Mouse (Mus musculus): ENCODE measurements around the gene Txnl4b.

Gene Txnl4b

DNA sequence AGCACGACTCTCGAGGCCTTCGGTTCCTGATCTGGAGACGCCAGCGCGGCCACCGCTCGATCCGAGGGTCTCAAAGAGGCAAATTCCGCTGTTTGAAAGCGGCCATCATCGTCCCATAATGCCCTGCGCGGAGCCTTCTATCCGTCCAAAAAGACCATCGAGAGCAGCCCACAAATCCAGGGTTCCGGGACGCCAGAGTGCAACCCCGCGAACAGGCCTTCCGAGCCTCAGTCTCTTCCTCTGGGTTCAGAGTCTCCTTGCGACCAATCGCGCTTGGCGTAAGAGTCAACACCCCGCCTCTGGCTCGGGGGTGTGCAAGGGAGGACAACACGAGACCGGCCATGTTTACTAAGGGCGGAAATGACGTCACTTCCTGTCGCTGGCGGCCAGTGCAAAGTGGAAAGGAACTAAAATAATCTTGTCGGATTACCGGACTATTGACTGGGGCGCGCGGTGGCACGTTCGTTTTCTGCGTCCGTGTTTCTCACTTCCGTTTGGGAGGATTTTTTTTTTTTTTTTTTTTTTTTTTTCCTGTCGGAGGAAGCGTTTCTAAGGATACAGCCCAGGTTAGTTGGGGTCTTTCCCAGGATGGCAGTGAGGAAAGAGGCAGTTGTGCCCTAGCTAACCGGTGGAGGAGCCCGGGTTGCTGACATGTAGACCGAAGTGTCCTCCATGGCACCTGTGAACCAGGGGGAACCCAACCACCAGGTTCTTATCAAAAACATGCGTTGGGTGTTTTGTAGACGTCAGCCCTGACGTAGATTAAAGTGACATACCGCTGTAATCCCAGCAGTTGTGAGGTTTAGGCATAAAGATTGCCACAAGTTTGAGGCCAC is at the start of gene Txnl4b, which contains the start of gene Dhx38:
Txnl4b (plus strand) TSS at position 395 of the 836 bp plus-strand sequence.
Dhx38 (minus strand) TSS at position 364 of the 836 bp plus-strand sequence.
- DNase-seq (ENCODE audit: low read depth, low spot score), result peak; percentile 100

DNA sequence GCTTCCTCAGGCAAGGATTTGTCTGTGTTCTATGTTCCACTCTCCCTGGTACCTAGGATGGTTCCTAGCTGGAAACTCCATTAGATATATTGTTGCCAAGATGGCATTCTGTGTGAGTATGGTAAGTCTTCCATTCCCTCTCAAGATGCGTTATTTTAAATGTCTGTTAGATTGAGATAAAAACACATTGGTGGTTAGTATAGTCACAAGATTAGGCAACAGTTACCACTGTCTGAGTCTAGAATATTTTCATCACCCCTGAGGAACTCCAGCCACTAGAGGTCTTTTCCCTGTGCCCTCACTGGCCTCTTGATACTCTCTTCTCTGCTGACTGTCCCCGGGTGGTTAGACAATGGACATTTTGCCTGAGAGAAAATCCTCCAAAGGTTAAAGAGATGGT is 41.7 kb upstream of the Txnl4b start:
- no peak for DNase-seq (ENCODE audit: low read depth, low spot score)

DNA sequence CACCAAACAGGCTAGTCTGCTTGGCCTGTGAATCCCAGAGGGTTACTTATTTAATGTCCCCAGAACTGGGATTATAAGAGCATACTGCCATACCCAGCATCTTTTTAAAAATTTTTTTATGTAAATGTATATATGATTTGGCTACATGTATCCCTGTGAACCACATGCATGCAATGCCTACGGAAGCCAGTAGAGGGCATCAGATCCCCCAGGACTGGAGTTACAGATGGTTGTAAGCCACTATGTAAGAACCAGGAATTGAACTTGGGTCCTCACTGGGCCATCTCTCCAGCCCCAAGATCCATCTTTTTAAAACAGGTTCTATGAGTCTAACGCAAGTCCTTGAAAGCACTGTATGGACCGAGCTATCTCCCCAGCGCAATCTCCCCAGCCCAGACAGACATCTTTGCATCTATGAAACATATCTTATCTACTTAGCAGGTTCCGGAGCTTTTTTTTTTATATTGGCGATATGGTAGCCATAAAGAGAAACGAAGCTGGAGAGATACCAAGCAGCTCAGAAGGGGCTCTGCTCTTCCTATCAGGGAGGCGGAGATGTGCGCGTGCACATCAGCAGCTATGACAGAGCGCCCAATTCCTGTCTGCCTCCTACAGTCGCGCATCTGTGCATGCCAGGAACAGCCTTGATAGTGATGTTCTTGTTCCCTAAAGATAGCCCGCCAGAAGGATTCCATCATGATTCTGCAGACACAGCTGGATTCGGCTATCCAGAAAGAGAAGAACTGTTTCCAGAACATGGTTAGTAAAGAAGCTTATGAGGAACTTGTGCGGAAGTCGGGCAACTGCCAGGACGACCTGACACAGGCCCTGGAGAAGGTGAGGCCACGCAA is 30.3 kb upstream of the Txnl4b start:
- DNase-seq (ENCODE audit: low read depth, low spot score), result peak; percentile 86

DNA sequence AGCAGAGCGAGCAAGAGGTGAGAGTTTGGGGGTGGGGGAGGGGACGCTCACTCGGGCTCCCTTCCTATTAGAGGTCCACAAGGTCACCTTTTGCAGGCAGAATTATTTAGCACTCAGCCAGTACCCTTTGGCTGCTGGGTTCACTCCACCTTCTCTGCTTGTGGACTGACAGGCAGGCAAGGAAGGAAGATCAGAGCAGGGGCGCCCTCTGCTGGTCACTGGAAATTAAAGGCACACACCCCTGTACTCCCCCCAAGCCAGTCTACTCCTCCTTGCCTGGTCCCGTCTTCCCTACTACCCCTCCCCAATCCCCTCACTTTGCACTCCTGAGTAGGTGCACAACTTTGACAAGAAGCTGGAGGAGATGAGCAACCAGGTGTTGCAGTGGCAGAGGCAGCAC is 29.0 kb upstream of the Txnl4b start:
- peak; percentile 98 for DNase-seq (ENCODE audit: low read depth, low spot score)

DNA sequence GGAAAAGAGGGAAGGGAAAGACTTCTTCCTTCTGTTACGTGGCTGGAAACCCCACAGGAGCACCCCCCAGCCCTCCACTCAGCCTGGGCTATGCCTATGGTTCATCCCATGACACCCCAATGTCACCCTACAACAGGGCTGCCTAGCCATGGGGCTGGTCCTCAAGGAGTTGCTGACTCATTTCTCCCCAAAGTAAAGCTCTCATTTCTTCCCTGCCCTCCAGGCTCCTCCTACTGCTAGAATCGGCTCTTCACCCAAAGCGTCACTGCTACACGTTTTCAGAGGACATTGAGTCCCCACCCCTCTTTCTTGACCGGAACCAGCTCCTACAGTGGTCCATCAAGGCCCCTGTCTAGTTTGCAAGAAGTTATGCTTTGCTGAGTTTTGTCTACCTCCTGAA is 23.5 kb upstream of the Txnl4b start:
- no peak for DNase-seq (ENCODE audit: low read depth, low spot score)

DNA sequence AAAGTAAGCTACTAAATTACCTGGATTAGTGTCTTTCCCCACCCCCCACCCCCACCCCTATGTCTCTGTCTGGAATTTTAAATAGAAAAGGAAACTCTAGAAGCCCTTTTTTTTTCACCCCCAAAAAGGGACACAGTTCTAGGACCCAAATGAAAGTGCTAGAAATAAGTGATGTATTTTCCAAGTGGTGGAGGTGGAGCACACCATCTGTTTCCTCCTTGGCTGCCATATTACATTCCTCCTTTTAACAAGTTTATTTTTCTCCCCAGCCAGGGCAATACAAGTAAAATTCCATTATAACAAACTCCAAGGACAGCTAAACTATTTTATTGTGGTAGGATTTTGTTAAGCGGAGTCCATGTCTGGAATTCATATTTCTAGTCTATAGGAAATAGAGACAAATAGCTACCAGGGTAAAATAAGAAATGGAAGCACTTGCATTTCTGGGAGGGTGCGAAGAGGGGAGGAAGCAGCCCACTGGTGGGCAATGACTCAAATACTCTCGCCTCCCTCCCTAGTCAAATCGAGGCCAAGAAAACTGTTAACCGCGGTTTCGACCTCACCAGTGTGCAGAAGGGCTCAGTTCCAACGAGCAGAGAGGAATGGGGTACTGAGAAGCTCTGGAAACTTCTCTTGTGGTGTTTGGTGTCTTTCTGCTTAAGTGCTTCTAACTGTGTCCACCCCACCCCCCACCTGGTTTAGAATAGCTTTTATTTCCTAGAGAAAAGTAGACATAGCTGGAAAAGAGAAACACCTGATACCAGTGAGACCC is 22.8 kb upstream of the Txnl4b start:
- DNase-seq (ENCODE audit: low read depth, low spot score), result no peak

DNA sequence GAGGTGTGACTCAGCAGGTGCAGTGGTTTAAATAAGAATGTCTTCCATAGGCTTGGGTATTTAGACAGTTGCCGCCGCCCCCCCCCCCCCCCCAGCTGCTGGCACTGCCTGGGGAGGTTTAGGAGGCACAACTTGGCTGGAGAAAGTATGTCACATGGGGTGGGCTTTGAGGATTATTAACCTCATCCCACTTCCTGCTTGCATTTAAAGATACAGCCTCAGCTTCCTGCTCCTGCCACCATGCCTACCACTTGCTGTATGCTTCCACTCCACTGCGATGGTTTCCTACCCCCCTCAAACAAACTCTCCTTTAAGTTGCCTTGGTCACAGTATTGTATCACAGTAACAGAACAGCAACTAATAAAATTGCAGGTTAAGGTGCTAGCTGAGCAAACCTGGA is 21.6 kb upstream of the Txnl4b start:
- DNase-seq (ENCODE audit: low read depth, low spot score), result no peak

DNA sequence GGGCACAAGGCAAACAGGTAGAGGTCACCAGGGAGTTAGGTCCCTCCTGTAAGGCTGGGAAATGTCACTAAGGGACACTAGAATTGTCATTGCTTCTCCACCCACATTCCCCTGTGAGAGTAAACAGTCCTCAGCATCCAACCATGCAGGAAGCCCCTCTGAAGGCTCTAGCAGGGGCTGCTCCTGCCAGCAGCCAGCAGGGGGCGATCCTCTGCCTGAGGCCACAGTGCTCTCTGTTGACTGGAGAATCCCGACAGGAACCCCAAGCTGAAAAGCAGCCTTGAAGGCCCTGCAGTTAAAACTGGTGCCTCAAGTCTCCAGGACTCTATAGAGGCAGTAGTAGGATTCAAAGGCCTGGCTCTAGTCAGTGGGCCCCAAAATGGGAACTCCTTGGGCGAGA is 14.0 kb upstream of the Txnl4b start:
- DNase-seq (ENCODE audit: low read depth, low spot score), result peak; percentile 75

DNA sequence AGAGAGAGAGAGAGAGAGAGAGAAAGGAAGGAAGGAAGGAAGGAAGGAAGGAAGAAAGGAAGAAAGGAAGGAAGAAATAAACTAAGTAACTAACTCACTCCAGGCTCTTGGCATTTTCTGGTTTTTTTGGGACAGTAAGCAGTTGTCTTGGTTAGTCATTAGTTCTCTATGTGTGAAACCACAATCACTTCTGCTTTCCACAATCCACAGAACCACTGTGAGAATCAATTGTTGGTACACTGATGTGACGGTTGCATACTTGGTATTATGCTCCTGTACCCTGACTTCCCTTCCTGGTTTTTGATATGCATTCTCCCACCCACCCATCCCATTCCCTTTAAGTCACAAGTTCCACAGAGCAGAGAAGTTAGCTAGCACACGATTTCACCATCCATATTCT is 1.8 kb upstream of the Txnl4b start:
- DNase-seq (ENCODE audit: low read depth, low spot score), result no peak

DNA sequence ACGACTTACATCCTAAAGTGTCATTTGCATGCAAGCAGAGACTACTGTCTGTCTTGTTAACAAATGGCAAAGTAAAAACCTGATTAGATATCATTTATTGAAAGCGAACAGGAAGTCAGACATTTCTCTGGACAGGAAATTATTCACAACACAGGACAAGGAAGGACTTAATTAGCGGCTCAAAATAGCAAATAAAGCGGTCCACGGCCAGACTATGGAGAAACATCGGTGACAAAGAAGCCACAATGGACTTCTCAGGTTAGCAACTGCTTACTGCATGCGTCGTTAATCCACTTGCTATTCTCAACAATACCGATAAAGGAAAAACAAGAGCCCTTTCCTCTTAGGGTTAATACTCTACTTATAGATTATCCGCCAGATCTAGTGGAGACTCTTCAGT is 926 bp upstream of the Txnl4b start:
- DNase-seq (ENCODE audit: low read depth, low spot score), result no peak

DNA sequence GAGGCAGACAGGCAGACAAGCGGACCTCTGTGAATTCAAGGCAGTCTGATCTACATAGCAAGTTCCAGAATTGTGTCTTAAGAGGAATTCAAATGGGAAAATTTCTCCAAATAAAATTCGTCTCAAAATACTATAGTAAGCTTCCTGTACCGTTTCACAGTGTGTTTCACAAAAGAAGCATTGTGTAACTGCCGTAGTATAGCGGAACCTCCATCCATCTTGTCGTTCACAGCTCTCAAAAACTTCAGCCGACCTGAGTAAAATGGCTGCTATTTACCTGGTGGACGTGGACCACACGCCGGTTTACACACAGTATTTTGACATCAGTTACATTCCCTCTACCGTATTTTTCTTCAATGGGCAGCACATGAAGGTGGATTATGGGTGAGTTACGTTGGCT is 5.4 kb downstream of the Txnl4b start:
- no peak for DNase-seq (ENCODE audit: low read depth, low spot score)

DNA sequence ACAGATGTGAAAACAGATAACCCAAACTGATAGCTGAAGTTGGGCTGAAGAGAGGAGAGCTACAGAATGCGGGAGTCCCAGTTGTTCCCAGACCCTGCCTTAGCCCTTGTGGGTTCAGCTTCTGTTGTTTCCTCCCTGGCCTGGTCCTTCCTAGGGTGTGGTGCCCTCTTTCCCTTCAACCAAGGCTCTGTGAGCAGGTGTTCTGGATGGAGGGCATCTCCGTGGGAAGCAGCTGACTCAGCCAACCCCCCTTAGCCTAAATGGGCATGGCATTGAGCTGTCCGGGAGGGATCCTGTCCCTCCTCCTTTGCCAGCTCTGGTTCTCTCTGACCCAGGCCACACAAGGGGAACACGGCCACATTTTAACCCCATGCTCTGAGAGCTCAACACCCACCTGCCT is 10.6 kb downstream of the Txnl4b start:
- no peak for DNase-seq (ENCODE audit: low read depth, low spot score)

DNA sequence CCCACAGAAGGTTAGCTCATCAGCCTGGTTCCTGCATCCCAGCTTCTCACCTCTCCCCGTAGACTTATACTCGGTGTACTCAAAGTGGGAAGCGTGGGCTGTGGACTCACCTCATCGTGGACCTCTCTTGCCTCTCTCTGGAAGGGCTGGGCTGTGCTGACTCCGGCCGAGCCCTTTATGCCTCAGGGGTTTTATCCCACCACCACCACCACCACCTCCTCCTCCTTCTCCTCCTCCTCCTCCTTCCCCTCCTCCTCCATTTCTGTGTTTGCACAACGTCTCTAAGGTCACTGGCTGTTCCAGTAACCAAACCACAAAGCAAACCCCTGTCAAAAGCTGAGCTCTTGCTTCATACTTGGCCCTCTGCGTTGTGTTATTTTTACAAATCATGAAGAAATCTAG is 13.2 kb downstream of the Txnl4b start, which contains the start of gene Hp:
Hp (minus strand) TSS at position 273 of the 402 bp plus-strand sequence.
- no peak for DNase-seq (ENCODE audit: low read depth, low spot score)

DNA sequence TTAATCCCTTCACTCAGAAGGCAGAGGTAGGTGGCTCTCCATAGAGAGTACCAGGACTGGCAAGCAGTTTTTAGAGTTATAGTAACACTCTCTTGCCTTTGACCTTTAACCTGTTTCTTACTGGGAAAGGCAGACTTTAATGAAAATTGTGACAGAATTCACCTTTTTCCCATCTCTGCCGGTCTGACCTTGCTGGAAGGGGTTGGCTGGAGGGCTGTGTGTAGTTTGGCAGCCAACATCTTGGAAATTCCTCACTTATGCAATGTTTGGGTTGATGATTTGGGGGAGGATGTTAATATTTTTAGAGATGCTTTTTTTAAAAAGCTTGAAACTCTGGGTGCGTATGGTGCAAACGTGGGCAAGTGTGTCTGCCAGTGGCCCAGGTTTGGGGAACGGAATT is 18.6 kb downstream of the Txnl4b start:
- DNase-seq (ENCODE audit: low read depth, low spot score), result no peak

DNA sequence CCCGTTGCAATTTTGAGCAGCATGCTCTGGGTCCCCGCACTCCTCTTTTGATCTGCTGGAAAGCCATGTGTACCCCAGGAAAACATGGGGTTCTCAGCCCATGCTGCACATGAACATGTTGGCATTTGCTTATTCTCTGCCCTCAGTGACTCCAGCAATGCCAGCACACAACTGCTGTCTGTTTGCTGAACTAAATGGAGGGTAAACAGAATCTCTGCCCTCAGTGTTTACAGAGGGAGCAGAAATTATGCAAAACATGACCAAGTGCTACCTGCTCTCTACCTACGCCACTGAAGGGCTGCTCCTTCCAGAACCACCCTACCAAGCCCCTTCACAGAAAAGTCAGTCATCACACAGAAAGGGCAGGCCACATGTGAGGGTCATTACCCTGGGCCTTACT is 19.1 kb downstream of the Txnl4b start:
- DNase-seq (ENCODE audit: low read depth, low spot score), result no peak

DNA sequence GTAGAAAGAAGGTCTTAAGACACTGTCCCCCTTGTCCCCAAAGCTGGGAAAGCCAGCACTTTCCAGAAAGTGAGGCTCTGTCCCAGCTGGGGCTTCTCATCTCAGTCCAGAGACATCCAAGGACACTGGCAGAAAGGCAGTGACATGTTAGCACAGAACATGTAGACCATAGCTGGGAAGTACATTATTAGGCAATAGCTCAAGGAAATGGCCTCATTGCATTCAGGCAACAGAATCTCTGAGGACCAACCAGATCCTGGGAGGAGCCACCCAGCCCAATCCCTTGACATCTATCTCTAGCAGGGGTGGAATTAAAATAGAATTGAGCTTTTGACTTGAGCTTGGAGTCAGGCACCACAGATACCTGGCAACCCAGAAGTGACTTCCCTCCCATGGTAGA is 20.0 kb downstream of the Txnl4b start:
- DNase-seq (ENCODE audit: low read depth, low spot score), result no peak

DNA sequence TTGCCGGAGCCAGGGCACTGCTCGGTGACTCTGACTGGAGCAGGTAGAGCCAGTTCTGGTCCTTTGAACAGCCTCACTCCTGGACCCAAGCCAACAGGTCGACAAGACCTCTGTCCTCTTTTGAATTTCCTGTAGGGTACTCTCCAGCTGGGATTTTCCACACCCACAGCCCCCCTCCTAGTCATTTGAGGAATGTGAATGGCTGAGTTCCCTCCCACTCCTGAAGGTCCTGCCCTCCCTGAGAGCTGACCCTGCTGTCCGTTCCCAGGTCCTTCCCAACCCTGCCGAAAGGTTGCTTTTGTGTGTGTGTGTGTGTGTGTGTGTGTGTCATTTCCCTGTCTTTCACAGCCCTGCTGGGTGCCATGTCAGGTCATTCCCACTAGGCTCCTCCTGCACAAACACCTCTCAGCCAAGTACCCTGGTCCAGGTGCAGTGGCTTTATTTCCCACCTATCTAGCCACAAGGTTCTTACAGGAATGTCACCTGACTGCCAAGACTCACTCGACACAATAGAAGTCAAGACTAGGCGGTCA is 21.3 kb downstream of the Txnl4b start:
- DNase-seq (ENCODE audit: low read depth, low spot score), result no peak

DNA sequence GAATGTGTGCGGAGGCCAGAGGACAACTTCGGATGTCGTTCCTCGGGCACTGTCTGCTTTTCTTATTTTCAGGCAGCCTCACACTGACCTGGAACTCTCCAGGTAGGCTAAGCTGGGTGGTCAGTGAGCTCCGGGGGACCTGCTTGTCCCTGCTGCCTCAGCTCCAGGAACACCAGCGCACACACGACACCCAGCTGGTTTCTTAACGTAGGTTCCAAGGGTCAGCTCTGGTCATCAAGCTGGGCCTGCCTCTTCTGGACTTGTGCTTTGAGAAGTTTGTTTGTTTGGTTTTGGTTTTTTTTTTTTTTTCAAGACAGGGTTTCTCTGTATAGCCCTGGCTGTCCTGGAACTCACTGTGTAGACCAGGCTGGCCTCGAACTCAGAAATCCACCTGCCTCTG is 25.2 kb downstream of the Txnl4b start:
- no peak for DNase-seq (ENCODE audit: low read depth, low spot score)

DNA sequence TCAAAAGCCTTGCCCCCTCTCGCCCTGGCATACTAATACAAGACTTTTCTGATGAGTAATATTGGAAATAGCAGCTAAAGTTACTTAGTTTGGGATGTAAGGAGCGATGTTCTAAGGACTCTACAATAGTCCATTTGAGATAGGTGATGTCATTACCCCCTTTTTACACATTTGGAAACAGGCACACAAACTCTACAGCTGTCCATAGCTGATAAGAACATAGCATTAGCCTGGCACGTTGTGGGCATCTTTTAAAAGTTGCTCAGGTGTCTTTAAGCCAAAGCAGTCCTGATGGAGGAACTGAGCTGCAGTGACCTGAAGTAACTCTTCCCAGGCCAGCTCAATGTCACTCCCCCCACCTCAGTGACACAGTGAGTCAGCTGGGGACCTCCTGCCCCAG is 25.7 kb downstream of the Txnl4b start:
- DNase-seq (ENCODE audit: low read depth, low spot score), result no peak

DNA sequence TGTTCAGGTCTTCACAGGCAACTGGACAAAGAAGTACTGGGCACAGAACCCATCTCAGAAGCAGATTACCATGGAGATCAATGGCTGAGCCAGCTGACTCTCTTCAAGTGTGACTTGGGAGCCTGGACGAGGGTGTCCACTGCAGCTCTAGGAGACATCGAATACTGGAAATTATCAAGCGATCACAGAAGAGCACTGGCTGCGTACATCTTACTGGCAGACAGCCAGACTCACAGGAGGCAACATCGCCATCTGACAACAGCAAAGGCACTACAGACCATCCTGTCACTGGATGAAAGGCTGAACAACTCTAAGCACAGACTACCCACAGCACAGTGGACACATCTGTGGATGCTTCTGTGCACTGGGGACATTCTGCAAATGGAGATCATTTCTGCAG is 26.5 kb downstream of the Txnl4b start:
- DNase-seq (ENCODE audit: low read depth, low spot score), result no peak

DNA sequence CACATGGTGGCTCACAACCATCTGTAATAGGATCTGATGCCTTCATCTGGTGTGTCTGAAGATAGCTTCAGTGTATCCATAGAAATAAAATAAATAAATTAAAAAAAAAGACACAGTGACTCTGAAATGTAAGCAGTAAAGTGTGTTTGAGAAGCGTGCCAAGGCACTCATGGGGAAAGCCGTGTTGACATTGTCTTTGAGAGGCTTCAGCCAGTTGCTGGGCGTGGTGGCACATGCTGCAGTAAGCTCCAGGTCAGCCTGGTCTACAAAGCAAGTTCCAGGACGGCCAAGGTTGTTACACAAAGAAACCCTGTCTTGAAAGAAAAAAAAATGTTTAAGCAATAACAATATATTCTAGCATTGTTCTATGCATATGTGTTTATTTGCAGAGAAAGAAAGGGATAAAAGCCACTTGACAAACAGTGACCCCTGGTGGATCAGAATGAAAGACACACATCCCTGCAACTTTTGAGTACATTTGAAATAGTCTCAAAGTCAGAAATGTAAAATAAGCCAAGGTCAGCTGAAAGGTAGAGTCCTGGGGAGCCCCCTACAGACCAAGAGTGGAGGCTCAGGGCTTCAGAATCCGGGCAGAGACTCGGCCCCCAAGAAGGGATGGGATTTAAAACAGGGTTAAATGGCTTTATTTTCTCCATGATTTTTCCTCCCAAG is 27.6 kb downstream of the Txnl4b start:
- peak; percentile 73 for DNase-seq (ENCODE audit: low read depth, low spot score)
